Comparison of ENCODE assay signal across 8 mouse cellular contexts in the genomic region with DNA sequence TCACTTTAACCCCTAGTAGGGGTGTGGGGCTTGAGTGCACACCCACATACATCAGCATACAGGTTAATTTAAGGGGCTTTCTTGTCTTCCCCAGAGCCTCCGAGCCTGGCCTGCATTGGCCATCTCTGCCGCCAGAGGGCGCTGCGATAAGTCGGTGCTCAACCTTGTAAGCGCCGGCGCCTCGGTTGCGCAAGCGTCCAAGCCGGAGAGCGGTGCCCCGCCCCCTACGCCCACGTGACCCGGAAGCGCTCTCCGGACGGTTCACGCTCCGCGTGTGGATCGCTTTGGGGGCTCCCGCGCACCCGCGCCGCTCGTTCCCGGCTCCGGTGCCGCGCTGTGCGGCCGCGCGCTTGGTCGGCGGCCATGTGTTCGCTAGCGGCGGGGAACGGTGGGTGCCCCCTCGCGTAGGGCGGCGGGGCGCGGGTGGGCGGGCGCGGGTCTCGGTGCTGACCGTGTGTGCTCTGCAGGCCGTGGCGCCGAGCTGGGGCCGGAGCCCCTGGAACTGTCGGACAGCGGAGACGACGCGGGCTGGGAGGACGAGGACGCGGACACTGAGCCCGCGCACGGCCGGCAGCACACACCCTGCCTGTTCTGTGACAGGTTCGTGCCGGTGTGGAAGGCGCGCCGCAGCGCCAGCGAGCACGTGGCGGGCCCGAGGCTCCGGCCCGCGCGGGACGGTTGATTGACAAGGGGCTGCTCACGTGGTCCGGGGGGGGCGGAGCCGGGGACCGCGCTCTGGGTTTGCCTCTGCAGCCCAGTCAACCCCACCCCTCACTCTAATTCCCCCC. TPM values are rescaled to one million over a fixed set of nuclear protein-coding genes. Genes with fewer than 3 reads are reported as not detected.
A peak's percentile ranks its signal among the peaks of the same experiment; 100 is the strongest.
DNase-seq lines count a peak whose midpoint lies in the region; ATAC-seq and TF ChIP-seq lines count a peak whose summit lies in the region.

A gene (plus strand): TSS at position 233 of the 788 bp plus-strand sequence.

- peak within 1 kb of the TSS; percentile 63 for H3K9ac ChIP-seq in forebrain, embryonic 15.5 days (replicated peaks)
- peak within 1 kb of the TSS; percentile 84 for H3K9ac ChIP-seq in lung, embryonic 14.5 days

- under 1% methylated on average over 91 of the region's 92 CpGs for WGBS in forebrain, embryonic 15.5 days
- under 1% methylated on average over 92 of the region's 92 CpGs for WGBS in lung, embryonic 14.5 days
- WGBS in olfactory bulb, adult 2 months, result under 1% methylated on average over 92 of the region's 92 CpGs
- under 1% methylated on average over 82 of the region's 92 CpGs for WGBS in thymus, adult 2 months

- ATAC-seq in forebrain, embryonic 15.5 days (replicated peaks), result peak; percentile 96
- peak; percentile 94 for ATAC-seq in lung, embryonic 14.5 days (ENCODE audit: insufficient read depth)

- H3K27me3 ChIP-seq in forebrain, embryonic 15.5 days, result no peaks in the 10 kb centered on the region
- no peaks in the 10 kb centered on the region for H3K27me3 ChIP-seq in lung, embryonic 14.5 days (ENCODE audit: insufficient read depth, low read length)
- H3K27me3 ChIP-seq in thymus, adult 2 months (ENCODE audit: control insufficient read depth, insufficient read depth, low read length), result no peaks in the 10 kb centered on the region

- DNase-seq in ES-CJ7 (ENCODE audit: low read depth, low spot score), result peak; percentile 97
- peak; percentile 98 for DNase-seq in cerebellum, adult 11 months
- DNase-seq in heart, postnatal 36 days, result peak; percentile 97 to 99
- peak; percentile 97 to 99 for DNase-seq in layer of hippocampus, adult 2 months (ENCODE audit: low spot score in 2 of 2)
- DNase-seq in lung, embryonic 14.5 days, result peak; percentile 99
- peak; percentile 99 for DNase-seq in thymus, adult 2 months

- H3K9me3 ChIP-seq in forebrain, embryonic 15.5 days, result no peaks in the 10 kb centered on the region
- H3K9me3 ChIP-seq in lung, embryonic 14.5 days (ENCODE audit: low read depth, low read length), result no peaks in the 10 kb centered on the region

- intact Hi-C loops in heart, postnatal 36 days (cut with DNase I), result loop anchor here (1.0 kb wide), 1 partner anchor 145 kb away; no protein-coding TSS in a partner anchor

- H3K36me3 ChIP-seq in forebrain, embryonic 15.5 days, result peaks cover 15% of the 10 kb centered on the region; the same call in 1 of the 2 replicates
- H3K36me3 ChIP-seq in lung, embryonic 14.5 days (ENCODE audit: insufficient read depth), result peaks cover 21% of the 10 kb centered on the region; the same call in 1 of the 2 replicates
- peaks cover under 1% of the 10 kb centered on the region; the same call in 1 of the 2 replicates for H3K36me3 ChIP-seq in thymus, adult 2 months (ENCODE audit: control insufficient read depth, insufficient read depth, low read length)

- TF ChIP-seq POLR2A in olfactory bulb, adult 2 months (IDR thresholded peaks at IDR 0.05; ENCODE audit: insufficient read depth, low read depth, low read length), result peak; percentile 52; the same call in 1 of the 2 replicates
- TF ChIP-seq POLR2A in thymus, adult 2 months (IDR thresholded peaks at IDR 0.05; ENCODE audit: control insufficient read depth, extremely low read depth, insufficient read depth, low read length, poor library complexity), result no peak

- H3K27ac ChIP-seq in forebrain, embryonic 15.5 days (replicated peaks), result peak within 1 kb of the TSS; percentile 79
- peak within 1 kb of the TSS; percentile 93 for H3K27ac ChIP-seq in layer of hippocampus, adult 2 months
- H3K27ac ChIP-seq in lung, embryonic 14.5 days (ENCODE audit: low read depth), result peak within 1 kb of the TSS; percentile 78; the same call in 1 of the 2 replicates
- H3K27ac ChIP-seq in olfactory bulb, adult 2 months (ENCODE audit: insufficient read depth, low read depth, low read length), result 0 out of 2 replicates have a peak within 1 kb of the TSS, but pooled peaks have one; percentile 23
- H3K27ac ChIP-seq in thymus, adult 2 months (ENCODE audit: control insufficient read depth, insufficient read depth, low read length), result no peak within 1 kb of the TSS

- H3K4me1 ChIP-seq in forebrain, embryonic 15.5 days, result peaks cover 15% of the 10 kb centered on the region
- H3K4me1 ChIP-seq in lung, embryonic 14.5 days (ENCODE audit: insufficient read depth), result peaks cover 16% of the 10 kb centered on the region; the same call in 1 of the 2 replicates
- H3K4me1 ChIP-seq in olfactory bulb, adult 2 months (ENCODE audit: control insufficient read depth, insufficient read depth, low read length), result peaks cover 6% of the 10 kb centered on the region
- H3K4me1 ChIP-seq in thymus, adult 2 months (replicated peaks; ENCODE audit: control insufficient read depth, insufficient read depth, low read length), result peaks cover 5% of the 10 kb centered on the region

- peak within 1 kb of the TSS; percentile 83 for H3K4me2 ChIP-seq in forebrain, embryonic 15.5 days (replicated peaks)
- H3K4me2 ChIP-seq in lung, embryonic 14.5 days, result peak within 1 kb of the TSS; percentile 79

- peak; percentile 100 for TF ChIP-seq CTCF in layer of hippocampus, adult 2 months (conservative IDR thresholded peaks at IDR 0.05)
- peak; percentile 98 for TF ChIP-seq CTCF in lung, embryonic 14.5 days (IDR thresholded peaks at IDR 0.05; ENCODE audit: low read depth)
- TF ChIP-seq CTCF in olfactory bulb, adult 2 months (IDR thresholded peaks at IDR 0.05; ENCODE audit: insufficient read depth, low read depth, low read length), result peak; percentile 89
- peak; percentile 98 for TF ChIP-seq CTCF in thymus, adult 2 months (IDR thresholded peaks at IDR 0.05; ENCODE audit: borderline replicate concordance, control insufficient read depth, extremely low read depth, insufficient read depth, low read length, poor library complexity)

- H3K4me3 ChIP-seq in forebrain, embryonic 15.5 days, result peak within 1 kb of the TSS; percentile 77
- H3K4me3 ChIP-seq in layer of hippocampus, adult 2 months, result peak within 1 kb of the TSS; percentile 80
- H3K4me3 ChIP-seq in lung, embryonic 14.5 days (ENCODE audit: low read depth, low read length), result peak within 1 kb of the TSS; percentile 71
- H3K4me3 ChIP-seq in olfactory bulb, adult 2 months (ENCODE audit: insufficient read depth, low read depth, low read length), result peak within 1 kb of the TSS; percentile 87
- peak within 1 kb of the TSS; percentile 69 for H3K4me3 ChIP-seq in thymus, adult 2 months (ENCODE audit: control insufficient read depth, insufficient read depth, low read length)

RNA-seq across cellular contexts. Expression of the gene that starts here (rescaled TPM):
- 52.6 and 55.3 TPM in 2 replicates for polyA plus RNA-seq in forebrain, embryonic 15.5 days (2015; fragmentation: Nextera tagmentation; extraction: Ambion mirVana)
- 10 to 100 TPM; 11.9 to 13.8 TPM for total RNA-seq in heart, postnatal 36 days (2021)
- total RNA-seq in layer of hippocampus, adult 2 months (2021), result 10 to 100 TPM; 33.5 to 35.0 TPM
- 64.5 and 67.5 TPM in 2 replicates for polyA plus RNA-seq in lung, embryonic 14.5 days (2014; fragmentation: Nextera tagmentation; extraction: Ambion mirVana)
- polyA plus RNA-seq in olfactory bulb, adult 2 months (2012; ENCODE audit: insufficient read depth, insufficient read length, low replicate concordance, missing spikeins), result not detected in 2 replicates
- polyA plus RNA-seq in thymus, adult 2 months (2012; rRNA removed), result 35.0 and 62.8 TPM in 2 replicates
